Mouse (Mus musculus) lung, postnatal 25 days (tissue): ENCODE data around the gene Map7d2.
A peak's percentile ranks its signal among the peaks of the same experiment; 100 is the strongest.
"Not testable (repeated sequence)": the region's sequence is repeated elsewhere in the genome, so short reads cannot be mapped to it uniquely, and the experiment has no call there.

ENCODE experiments used
- DNase-seq: peaks from one replicate; pipeline ENCODE4 v3.0.0; 2022; ENCODE audit warnings: low spot score

The Map7d2 gene

GRCm38 (mm10) chrX:159414130-159414828 lies at the start of gene Map7d2:
Gene Map7d2 (plus strand): TSS chrX:159414572.
- no peak for DNase-seq

GRCm38 (mm10) chrX:159371831-159372752 lies 42.3 kb upstream of the Map7d2 start, which contains the start of gene Eif1ax:
Gene Eif1ax (plus strand): TSS chrX:159372178.
- peak; percentile 84 for DNase-seq

GRCm38 (mm10) chrX:159372753-159373144 lies 41.6 kb upstream of the Map7d2 start:
- DNase-seq, result no peak

GRCm38 (mm10) chrX:159387105-159387504 lies 27.3 kb upstream of the Map7d2 start:
- no peak for DNase-seq

GRCm38 (mm10) chrX:159388953-159389352 lies 25.4 kb upstream of the Map7d2 start:
- DNase-seq, result no peak

GRCm38 (mm10) chrX:159390347-159390962 lies 23.9 kb upstream of the Map7d2 start:
- DNase-seq, result no peak

GRCm38 (mm10) chrX:159391239-159391638 lies 23.1 kb upstream of the Map7d2 start:
- no peak for DNase-seq

- no peak for DNase-seq
Observed at GRCm38 (mm10) chrX:159409253-159409652, 5.1 kb upstream of the Map7d2 start.

- DNase-seq, result no peak
Observed at GRCm38 (mm10) chrX:159414829-159415673, 679 bp downstream of the Map7d2 start.

GRCm38 (mm10) chrX:159430507-159430906 lies 16.1 kb downstream of the Map7d2 start:
- DNase-seq, result not testable (repeated sequence)

- DNase-seq, result peak; percentile 8
Observed at GRCm38 (mm10) chrX:159442128-159442527, 27.8 kb downstream of the Map7d2 start.

GRCm38 (mm10) chrX:159447133-159447532 lies 32.8 kb downstream of the Map7d2 start:
- no peak for DNase-seq

GRCm38 (mm10) chrX:159459006-159459654 lies 44.8 kb downstream of the Map7d2 start:
- no peak for DNase-seq

GRCm38 (mm10) chrX:159474799-159475198 lies 60.4 kb downstream of the Map7d2 start:
- DNase-seq, result no peak

GRCm38 (mm10) chrX:159478243-159478940 lies 64.0 kb downstream of the Map7d2 start:
- DNase-seq, result not testable (repeated sequence)

- no peak for DNase-seq
Observed at GRCm38 (mm10) chrX:159484247-159484646, 69.9 kb downstream of the Map7d2 start.

GRCm38 (mm10) chrX:159503181-159503580 lies 88.8 kb downstream of the Map7d2 start:
- DNase-seq, result no peak

- no peak for DNase-seq
Observed at GRCm38 (mm10) chrX:159508331-159509036, 94.1 kb downstream of the Map7d2 start.

GRCm38 (mm10) chrX:159509042-159509441 lies 94.7 kb downstream of the Map7d2 start:
- DNase-seq, result no peak
